In genomic region chr6:100645469-100646201, GRCm38 (mm10) we compare ENCODE assay signal across 8 mouse cellular contexts. TPM values are rescaled to one million over a fixed set of nuclear protein-coding genes. Genes with fewer than 3 reads are reported as not detected.
A peak's percentile ranks its signal among the peaks of the same experiment; 100 is the strongest.
DNase-seq lines count a peak whose midpoint lies in the region; ATAC-seq and TF ChIP-seq lines count a peak whose summit lies in the region.

No protein-coding gene starts in this region.

- peak overlapping the region; percentile 24; the same call in 1 of the 2 replicates for H3K4me2 ChIP-seq in embryonic facial prominence, embryonic 15.5 days (replicated peaks)
- peak overlapping the region; percentile 27 for H3K4me2 ChIP-seq in heart, embryonic 16.5 days (ENCODE audit: low read depth, low read length)
- H3K4me2 ChIP-seq in liver, embryonic 16.5 days (ENCODE audit: low read depth, low read length), result no peak overlapping the region

- 41% methylated on average over 11 of the region's 11 CpGs for WGBS in embryonic facial prominence, embryonic 15.5 days
- 29% methylated on average over 11 of the region's 11 CpGs for WGBS in heart, embryonic 16.5 days
- 75% methylated on average over 11 of the region's 11 CpGs for WGBS in liver, embryonic 16.5 days (ENCODE audit: insufficient replicate concordance)

- peak; percentile 45 for TF ChIP-seq CTCF in E14TG2a.4 (conservative IDR thresholded peaks at IDR 0.05; ENCODE audit: low read length)

- no peaks in the 10 kb centered on the region for H3K9me3 ChIP-seq in E14TG2a.4 (ENCODE audit: low read length)
- H3K9me3 ChIP-seq in embryonic facial prominence, embryonic 15.5 days (replicated peaks), result no peaks in the 10 kb centered on the region
- H3K9me3 ChIP-seq in heart, embryonic 16.5 days (replicated peaks; ENCODE audit: control insufficient read depth, low read length), result no peaks in the 10 kb centered on the region
- no peaks in the 10 kb centered on the region for H3K9me3 ChIP-seq in liver, embryonic 16.5 days (replicated peaks; ENCODE audit: control insufficient read depth, low read length)

- H3K36me3 ChIP-seq in E14TG2a.4 (ENCODE audit: insufficient read depth, low read length), result peaks cover 50% of the 10 kb centered on the region
- H3K36me3 ChIP-seq in embryonic facial prominence, embryonic 15.5 days, result no peaks in the 10 kb centered on the region
- H3K36me3 ChIP-seq in heart, embryonic 16.5 days (ENCODE audit: control insufficient read depth, insufficient read depth), result no peaks in the 10 kb centered on the region
- H3K36me3 ChIP-seq in liver, embryonic 16.5 days (ENCODE audit: control insufficient read depth, insufficient read depth), result no peaks in the 10 kb centered on the region

- no peak overlapping the region for H3K9ac ChIP-seq in embryonic facial prominence, embryonic 15.5 days
- peak overlapping the region; percentile 26; the same call in 1 of the 2 replicates for H3K9ac ChIP-seq in heart, embryonic 16.5 days (ENCODE audit: low read length)
- H3K9ac ChIP-seq in liver, embryonic 16.5 days (ENCODE audit: low read depth, low read length), result no peak overlapping the region

- no peaks in the 10 kb centered on the region for H3K27me3 ChIP-seq in E14TG2a.4 (ENCODE audit: insufficient read depth, low read length)
- no peaks in the 10 kb centered on the region for H3K27me3 ChIP-seq in embryonic facial prominence, embryonic 15.5 days
- H3K27me3 ChIP-seq in heart, embryonic 16.5 days (ENCODE audit: control insufficient read depth, insufficient read depth, low read length), result no peaks in the 10 kb centered on the region
- H3K27me3 ChIP-seq in liver, embryonic 16.5 days (ENCODE audit: control insufficient read depth, insufficient read depth, low read depth, low read length), result no peaks in the 10 kb centered on the region

- peak; percentile 52 for DNase-seq in adrenal gland, postnatal 25 days
- DNase-seq in kidney, postnatal 25 days, result peak; percentile 35 to 45
- peak; percentile 18 for DNase-seq in ovary, postnatal 36 days (ENCODE audit: low spot score)
- no peak for DNase-seq in natural killer cell, adult 2 months (ENCODE audit: low spot score in 2 of 2)

- H3K4me1 ChIP-seq in E14TG2a.4 (replicated peaks; ENCODE audit: low read depth, low read length), result peaks cover 25% of the 10 kb centered on the region
- H3K4me1 ChIP-seq in embryonic facial prominence, embryonic 15.5 days, result peaks cover 9% of the 10 kb centered on the region
- peaks cover 8% of the 10 kb centered on the region for H3K4me1 ChIP-seq in heart, embryonic 16.5 days (ENCODE audit: control insufficient read depth, insufficient read depth, low read length)
- H3K4me1 ChIP-seq in liver, embryonic 16.5 days (ENCODE audit: control insufficient read depth, low read depth, low read length), result no peaks in the 10 kb centered on the region

- 0 out of 2 replicates have a peak overlapping the region, but pooled peaks have one; percentile 13 for H3K27ac ChIP-seq in embryonic facial prominence, embryonic 15.5 days (replicated peaks)
- peak overlapping the region; percentile 3; the same call in 1 of the 2 replicates for H3K27ac ChIP-seq in heart, embryonic 16.5 days (ENCODE audit: low read length)
- H3K27ac ChIP-seq in liver, embryonic 16.5 days (ENCODE audit: low read length), result no peak overlapping the region

- H3K4me3 ChIP-seq in E14TG2a.4 (replicated peaks; ENCODE audit: low read length), result no peak overlapping the region
- no peak overlapping the region for H3K4me3 ChIP-seq in embryonic facial prominence, embryonic 15.5 days (replicated peaks)
- H3K4me3 ChIP-seq in heart, embryonic 16.5 days (ENCODE audit: low read length), result no peak overlapping the region
- no peak overlapping the region for H3K4me3 ChIP-seq in liver, embryonic 16.5 days (ENCODE audit: low read depth, low read length)

- ATAC-seq in embryonic facial prominence, embryonic 15.5 days (ENCODE audit: insufficient number of reproducible peaks, low FRiP score, low TSS enrichment, low read depth), result peak; percentile 57; the same call in 1 of the 2 replicates
- peak; percentile 76 for ATAC-seq in heart, embryonic 16.5 days (replicated peaks; ENCODE audit: extremely low read depth, insufficient read depth, low FRiP score)
- peak; percentile 27; the same call in 1 of the 2 replicates for ATAC-seq in liver, embryonic 16.5 days (ENCODE audit: low read depth)

RNA-seq across cellular contexts. Expression of gene Shq1, which starts 25.3 kb away (rescaled TPM):
- 8.7 and 9.1 TPM in 2 replicates for total RNA-seq in adrenal gland, postnatal 25 days (2021)
- polyA plus RNA-seq in embryonic facial prominence, embryonic 15.5 days (2015; fragmentation: Nextera tagmentation; extraction: Ambion mirVana), result 15.1 TPM in 2 replicates
- polyA plus RNA-seq in heart, embryonic 16.5 days (2015; fragmentation: Nextera tagmentation; extraction: Ambion mirVana), result 9.7 and 10.4 TPM in 2 replicates
- polyA plus RNA-seq in liver, embryonic 16.5 days (2015; fragmentation: Nextera tagmentation; extraction: Ambion mirVana), result 8.1 and 8.4 TPM in 2 replicates

RNA-seq across cellular contexts. Expression of gene Gxylt2, which starts 58.9 kb away (rescaled TPM):
- 0.48 and 0.73 TPM in 2 replicates for total RNA-seq in adrenal gland, postnatal 25 days (2021)
- polyA plus RNA-seq in embryonic facial prominence, embryonic 15.5 days (2015; fragmentation: Nextera tagmentation; extraction: Ambion mirVana), result 33.4 and 36.4 TPM in 2 replicates
- polyA plus RNA-seq in heart, embryonic 16.5 days (2015; fragmentation: Nextera tagmentation; extraction: Ambion mirVana), result 3.4 and 3.6 TPM in 2 replicates
- 0.06 and 0.08 TPM in 2 replicates for polyA plus RNA-seq in liver, embryonic 16.5 days (2015; fragmentation: Nextera tagmentation; extraction: Ambion mirVana)

Comparison
In these comparisons a context has a peak if more than half of its experiments do, and no peak if none do; other contexts are left out.
1. DNase-seq: peak in adrenal gland, postnatal 25 days (single experiment), kidney, postnatal 25 days (2 of 2) and ovary, postnatal 36 days (single experiment); none in natural killer cell, adult 2 months (0 of 2).
2. Peak in every context shown above with its lines, with median percentiles within 50 percentile points of each other: ATAC-seq.